Mouse (Mus musculus) lung, adult 2 months (tissue): ENCODE measurements around the gene Pigv. TPM values are rescaled to one million over a fixed set of nuclear protein-coding genes. Genes with fewer than 3 reads are reported as not detected.

ENCODE experiments used
- DNase-seq: peaks from one replicate; pipeline ENCODE4 v3.0.0; 2022
- H3K4me1 ChIP-seq: fragments of 200-500 bp; 2 replicates; pipeline ENCODE4 v1.6.1; 2011; ENCODE audit warnings: low read length; ENCODE audit not compliant: control insufficient read depth, insufficient read depth
- H3K4me3 ChIP-seq: fragments of 200-500 bp; replicated peaks from 2 replicates; pipeline ENCODE3; 2011; ENCODE audit warnings: low read depth, mild to moderate bottlenecking, control low read depth, low read length; ENCODE audit errors: extremely low read depth
- CTCF ChIP-seq: fragments of 200-500 bp; IDR thresholded peaks from 2 replicates; pipeline ENCODE4 v1.5.1; 2011; ENCODE audit warnings: mild to moderate bottlenecking, low read length, control low read depth; ENCODE audit not compliant: insufficient read depth
- POLR2A ChIP-seq: fragments of 200-500 bp; IDR thresholded peaks from 2 replicates; pipeline ENCODE4 v1.6.1; 2011; ENCODE audit warnings: low read depth, mild to moderate bottlenecking, control low read depth, low read length, borderline replicate concordance; ENCODE audit errors: extremely low read depth
- WGBS: fragments of 180-500 bp; shearing (Covaris S2); methylation state at CpG from one replicate; pipeline ENCODE4 v1.1.7; 2018; 5-methylcytosine and 5-hydroxymethylcytosine counted together
- polyA plus RNA-seq: library from polyadenylated mRNA; depleted of rRNA; stranded (reverse); fragments of >200 nt; gene quantifications from 2 replicates; pipeline ENCODE4 v1.2.3, GENCODE M21; 2012; rRNA removed

Gene Pigv
- 13.6 and 15.9 TPM in 2 replicates for polyA plus RNA-seq

- Histone ChIP-seq H3K4me1 (peaks cover 30% of the 10 kb centered on the region), H3K4me3 (peak within 1 kb of the TSS; percentile 86)
- TF ChIP-seq CTCF: no peak
- peak; percentile 79 for TF ChIP-seq POLR2A
- peak; percentile 97 for DNase-seq
- under 1% methylated on average over 75 of the region's 76 CpGs for WGBS
Measured at GRCm38 (mm10) chr4:133671881-133672844, at the start of gene Pigv. TSS of gene Pigv (minus strand) at chr4:133672647.

- 76% methylated on average over 3 of the region's 3 CpGs for WGBS
- Histone ChIP-seq H3K4me1 (peaks cover 5% of the 10 kb centered on the region; the same call in 1 of the 2 replicates), H3K4me3 (no peak overlapping the region)
- no peak for TF ChIP-seq POLR2A
- TF ChIP-seq CTCF: no peak
- no peak for DNase-seq
Measured at GRCm38 (mm10) chr4:133719791-133720190, 47.3 kb upstream of the Pigv start.

- Histone ChIP-seq H3K4me3 (no peak overlapping the region), H3K4me1 (peaks cover 15% of the 10 kb centered on the region)
- 39% methylated on average over 5 of the region's 5 CpGs for WGBS
- DNase-seq: no peak
- TF ChIP-seq CTCF (no peak), POLR2A (no peak)
Measured at GRCm38 (mm10) chr4:133712755-133713154, 40.3 kb upstream of the Pigv start.

- TF ChIP-seq POLR2A: no peak
- no peak for TF ChIP-seq CTCF
- 78% methylated on average over 6 of the region's 6 CpGs for WGBS
- H3K4me1 ChIP-seq: peaks cover 26% of the 10 kb centered on the region
- no peak overlapping the region for H3K4me3 ChIP-seq
- no peak for DNase-seq
Measured at GRCm38 (mm10) chr4:133711307-133712076, 39.0 kb upstream of the Pigv start.

- no peak for DNase-seq
- WGBS: 53% methylated on average over 2 of the region's 2 CpGs
- TF ChIP-seq CTCF (no peak), POLR2A (no peak)
- Histone ChIP-seq H3K4me1 (peaks cover 40% of the 10 kb centered on the region), H3K4me3 (no peak overlapping the region)
Measured at GRCm38 (mm10) chr4:133709395-133709794, 36.9 kb upstream of the Pigv start.

GRCm38 (mm10) chr4:133707464-133707863, 35.0 kb upstream of the Pigv start:
- no peak for DNase-seq
- WGBS: 4% methylated on average over 1 of the region's 1 CpGs
- no peak for TF ChIP-seq POLR2A
- TF ChIP-seq CTCF: no peak
- Histone ChIP-seq H3K4me1 (peaks cover 42% of the 10 kb centered on the region), H3K4me3 (no peak overlapping the region)

GRCm38 (mm10) chr4:133706956-133707355, 34.5 kb upstream of the Pigv start:
- peaks cover 39% of the 10 kb centered on the region for H3K4me1 ChIP-seq
- DNase-seq: peak; percentile 58
- no peak overlapping the region for H3K4me3 ChIP-seq
- 3% methylated on average over 8 of the region's 8 CpGs for WGBS
- TF ChIP-seq POLR2A (peak; percentile 63; the same call in 1 of the 2 replicates), CTCF (no peak)

GRCm38 (mm10) chr4:133705062-133705461, 32.6 kb upstream of the Pigv start:
- WGBS: 54% methylated on average over 4 of the region's 4 CpGs
- DNase-seq: no peak
- Histone ChIP-seq H3K4me1 (peaks cover 44% of the 10 kb centered on the region), H3K4me3 (no peak overlapping the region)
- no peak for TF ChIP-seq CTCF
- TF ChIP-seq POLR2A: no peak

GRCm38 (mm10) chr4:133700905-133701368, 28.5 kb upstream of the Pigv start:
- peak; percentile 17 for DNase-seq
- TF ChIP-seq POLR2A (no peak), CTCF (no peak)
- Histone ChIP-seq H3K4me1 (peaks cover 21% of the 10 kb centered on the region), H3K4me3 (no peak overlapping the region)
- WGBS: 31% methylated on average over 11 of the region's 11 CpGs
